Mouse (Mus musculus) midbrain, embryonic 16.5 days (tissue): ENCODE measurements at regions not wholly inside any gene's neighbourhood (a gene's known extent, or its start where the extent isn't known, plus 50 kb on each side); places are given as distances from the start of the nearest gene placed in this dataset.

ENCODE experiments used
- ATAC-seq: fragments of 200-750 bp; cut with Nextera tagmentation; 2 replicates; pipeline ENCODE4 v1.8.0; 2017; ENCODE audit warnings: moderate TSS enrichment
- H3K27ac ChIP-seq: fragments of 300-500 bp; sonication (generic); 2 replicates; pipeline ENCODE4 v1.5.1; 2014; ENCODE audit warnings: mild to moderate bottlenecking, low read length, mixed read lengths
- H3K27me3 ChIP-seq: fragments of 300-500 bp; sonication (generic); 2 replicates; pipeline ENCODE4 v1.6.1; 2014; ENCODE audit warnings: low read depth, low read length, mixed read lengths; ENCODE audit not compliant: control insufficient read depth, insufficient read depth
- H3K36me3 ChIP-seq: fragments of 300-500 bp; sonication (generic); 2 replicates; pipeline ENCODE4 v1.6.1; 2014; ENCODE audit warnings: mild to moderate bottlenecking, low read length, moderate library complexity, mixed read lengths; ENCODE audit not compliant: control insufficient read depth, insufficient read depth
- H3K4me1 ChIP-seq: fragments of 300-500 bp; sonication (generic); 2 replicates; pipeline ENCODE4 v1.6.1; 2014; ENCODE audit warnings: mild to moderate bottlenecking, low read length, mixed read lengths; ENCODE audit not compliant: control insufficient read depth, insufficient read depth
- H3K4me2 ChIP-seq: fragments of 300-500 bp; sonication (generic); 2 replicates; pipeline ENCODE4 v1.6.1; 2014; ENCODE audit warnings: mild to moderate bottlenecking, low read length, mixed read lengths
- H3K4me3 ChIP-seq: fragments of 300-500 bp; sonication (generic); 2 replicates; pipeline ENCODE4 v1.5.1; 2014; ENCODE audit warnings: low read depth, mild to moderate bottlenecking, low read length, moderate library complexity, mixed read lengths
- H3K9ac ChIP-seq: fragments of 300-500 bp; sonication (generic); 2 replicates; pipeline ENCODE4 v1.6.1; 2014; ENCODE audit warnings: low read depth, low read length, mixed read lengths
- H3K9me3 ChIP-seq: fragments of 300-500 bp; sonication (generic); replicated peaks from 2 replicates; pipeline ENCODE4 v1.6.1; 2014; ENCODE audit warnings: mild to moderate bottlenecking, low read length, mixed read lengths; ENCODE audit not compliant: control insufficient read depth, poor library complexity, severe bottlenecking
- WGBS: fragments of 180-500 bp; shearing (Covaris S2); extraction: QIAGEN DNeasy Blood & Tissue Kit; methylation state at CpG from one replicate; pipeline ENCODE4 v1.1.7; 2014; 5-methylcytosine and 5-hydroxymethylcytosine counted together

DNA sequence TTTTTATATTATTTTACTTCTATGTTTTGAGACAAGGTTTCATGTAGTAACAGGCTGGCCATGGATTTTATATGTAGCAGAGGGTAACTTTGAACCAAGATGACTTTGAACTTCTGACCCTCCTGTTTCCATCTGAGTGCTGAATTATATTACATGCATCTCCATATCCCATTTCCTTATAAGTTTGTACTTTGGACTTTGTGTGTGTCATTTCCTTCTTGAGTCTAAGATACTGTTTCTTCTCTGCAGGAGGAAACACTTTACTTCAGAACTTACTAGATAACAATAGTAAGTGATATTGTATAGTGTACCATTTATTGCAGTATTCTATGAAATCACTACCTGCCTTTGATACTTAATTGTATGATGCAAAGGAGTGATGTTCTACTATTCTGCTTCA, 486.9 kb downstream of the Gm37988 start:
- no peak overlapping the region for H3K4me3 ChIP-seq
- H3K9ac ChIP-seq: no peak overlapping the region
- no peaks in the 10 kb centered on the region for H3K36me3 ChIP-seq
- no peaks in the 10 kb centered on the region for H3K9me3 ChIP-seq
- ATAC-seq: no peak
- no peaks in the 10 kb centered on the region for H3K27me3 ChIP-seq
- H3K27ac ChIP-seq: no peak overlapping the region
- H3K4me1 ChIP-seq: no peaks in the 10 kb centered on the region
- H3K4me2 ChIP-seq: no peak overlapping the region

GRCm38 (mm10) chr1:5297627-5298026, 489.9 kb downstream of the Gm37988 start:
- H3K4me3 ChIP-seq: no peak overlapping the region
- H3K4me2 ChIP-seq: no peak overlapping the region
- no peaks in the 10 kb centered on the region for H3K36me3 ChIP-seq
- no peak overlapping the region for H3K9ac ChIP-seq
- WGBS: 89% methylated on average over 1 of the region's 1 CpGs
- no peaks in the 10 kb centered on the region for H3K27me3 ChIP-seq
- H3K27ac ChIP-seq: no peak overlapping the region
- no peaks in the 10 kb centered on the region for H3K4me1 ChIP-seq
- no peaks in the 10 kb centered on the region for H3K9me3 ChIP-seq
- no peak for ATAC-seq

GRCm38 (mm10) chr1:5311656-5312055, 504.0 kb downstream of the Gm37988 start:
- H3K27ac ChIP-seq: no peak overlapping the region
- H3K9ac ChIP-seq: no peak overlapping the region
- no peak overlapping the region for H3K4me3 ChIP-seq
- H3K4me1 ChIP-seq: no peaks in the 10 kb centered on the region
- H3K36me3 ChIP-seq: no peaks in the 10 kb centered on the region
- no peak for ATAC-seq
- WGBS: 87% methylated on average over 3 of the region's 3 CpGs
- H3K4me2 ChIP-seq: no peak overlapping the region
- 0 out of 2 replicates have a peak, but pooled peaks cover 3% of the 10 kb centered on the region for H3K9me3 ChIP-seq
- no peaks in the 10 kb centered on the region for H3K27me3 ChIP-seq

- Histone ChIP-seq H3K27me3 (no peaks in the 10 kb centered on the region), H3K9ac (no peak overlapping the region), H3K27ac (no peak overlapping the region), H3K9me3 (no peaks in the 10 kb centered on the region), H3K4me2 (no peak overlapping the region), H3K36me3 (no peaks in the 10 kb centered on the region), H3K4me3 (no peak overlapping the region), H3K4me1 (no peaks in the 10 kb centered on the region)
- no peak for ATAC-seq
- WGBS: 88% methylated on average over 2 of the region's 2 CpGs
These were observed 508.1 kb downstream of the Gm37988 start for GRCm38 (mm10) chr1:5315839-5316238.

DNA sequence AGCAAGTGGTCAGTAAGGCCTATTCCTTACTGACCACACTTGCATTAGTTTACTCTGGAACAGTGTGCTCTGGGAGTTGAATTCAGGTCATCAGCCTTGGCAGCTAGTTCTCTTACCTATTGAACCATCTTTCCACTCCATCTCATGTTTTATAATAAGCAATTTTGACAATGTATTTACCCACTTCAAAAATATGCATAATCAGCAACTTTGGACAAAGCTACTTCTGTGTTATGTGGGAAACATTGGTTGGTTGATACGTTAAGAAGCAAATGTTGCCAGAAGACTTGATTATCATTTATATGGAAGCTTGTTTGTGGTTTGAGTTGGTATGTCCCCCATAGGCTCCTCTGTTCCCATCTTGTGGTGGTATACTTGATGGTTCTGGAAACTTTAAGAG, 509.4 kb downstream of the Gm37988 start:
- no peak overlapping the region for H3K27ac ChIP-seq
- H3K9me3 ChIP-seq: no peaks in the 10 kb centered on the region
- 83% methylated on average over 1 of the region's 1 CpGs for WGBS
- no peak for ATAC-seq
- no peak overlapping the region for H3K9ac ChIP-seq
- H3K4me2 ChIP-seq: no peak overlapping the region
- H3K27me3 ChIP-seq: no peaks in the 10 kb centered on the region
- no peak overlapping the region for H3K4me3 ChIP-seq
- no peaks in the 10 kb centered on the region for H3K36me3 ChIP-seq
- no peaks in the 10 kb centered on the region for H3K4me1 ChIP-seq

DNA sequence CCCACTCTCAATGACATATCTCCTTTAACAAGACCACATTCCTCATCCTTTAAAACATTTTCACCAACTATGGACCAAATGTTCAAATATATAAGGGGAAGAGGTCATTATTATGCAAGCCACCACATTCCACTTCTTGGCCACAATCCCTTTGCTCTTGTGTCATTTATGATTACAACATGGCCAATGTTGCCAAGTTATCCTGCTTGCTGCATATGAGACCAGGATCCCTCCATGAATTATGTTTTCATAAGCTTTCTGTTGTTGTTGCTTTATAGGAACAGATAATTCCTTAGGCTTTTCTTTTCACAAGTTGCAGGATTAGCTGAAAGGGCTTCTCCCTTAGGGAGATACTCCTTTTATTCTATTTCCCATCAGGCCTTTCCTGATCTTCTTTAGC, 518.6 kb downstream of the Gm37988 start:
- Histone ChIP-seq H3K4me2 (no peak overlapping the region), H3K27ac (no peak overlapping the region), H3K36me3 (no peaks in the 10 kb centered on the region), H3K27me3 (no peaks in the 10 kb centered on the region), H3K4me3 (no peak overlapping the region), H3K9ac (no peak overlapping the region), H3K4me1 (no peaks in the 10 kb centered on the region), H3K9me3 (no peaks in the 10 kb centered on the region)
- no peak for ATAC-seq
